Mouse (Mus musculus): ENCODE measurements around the gene Apob. TPM values are rescaled to one million over a fixed set of nuclear protein-coding genes. Genes with fewer than 3 reads are reported as not detected.
"Not testable (repeated sequence)": the region's sequence is repeated elsewhere in the genome, so short reads cannot be mapped to it uniquely, and the experiment has no call there.

Apob gene
- polyA plus RNA-seq, 1 experiment from 2014 or later, result not detected

DNA sequence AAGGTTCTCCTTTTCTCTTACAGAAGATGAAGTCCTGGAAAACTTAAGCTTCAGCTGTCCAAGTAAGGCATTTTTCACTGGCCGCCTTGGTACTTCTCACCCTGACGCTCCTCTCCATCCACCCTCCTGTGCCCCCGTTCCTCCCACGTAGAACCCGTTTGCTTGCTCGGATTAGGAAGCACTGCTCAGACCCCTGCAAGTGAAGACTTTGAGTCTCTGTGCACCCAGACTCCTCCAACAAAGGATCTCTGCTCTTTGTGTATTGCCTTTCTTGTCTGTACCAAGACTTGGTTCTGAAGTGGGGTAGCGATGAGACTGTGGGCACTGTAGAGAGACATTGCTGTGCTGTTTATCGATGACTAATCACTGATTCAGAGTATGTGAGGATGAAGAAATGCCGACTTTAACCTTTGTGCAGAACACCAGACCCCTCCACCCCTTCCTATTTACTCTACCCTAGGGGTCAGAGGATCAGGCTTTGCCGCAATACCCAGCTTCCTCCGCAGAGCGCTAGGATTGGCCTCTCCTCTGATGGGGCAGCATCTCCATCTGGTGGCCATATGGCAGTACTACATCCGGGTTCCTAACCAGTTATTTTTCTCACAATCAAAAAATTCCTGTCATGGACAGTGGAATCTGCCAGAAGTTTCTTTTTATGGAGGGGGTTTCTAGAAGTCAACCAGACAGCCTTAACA lies 889 bp downstream of the Apob start:
- 46% methylated on average over 13 of the region's 13 CpGs for WGBS
- Histone ChIP-seq H3K4me1 (no peaks in the 10 kb centered on the region), H3K4me2 (peak overlapping the region; percentile 14; the same call in 1 of the 2 replicates), H3K36me3 (ENCODE audit: poor library complexity, severe bottlenecking) (no peaks in the 10 kb centered on the region), H3K27me3 (no peaks in the 10 kb centered on the region), H3K27ac (no peak overlapping the region), H3K9me3 (replicated peaks) (no peaks in the 10 kb centered on the region), H3K9ac (no peak overlapping the region), H3K4me3 (no peak overlapping the region)
- peak; percentile 88 for ATAC-seq

GRCm38 (mm10) chr12:7984411-7984810 lies 7.0 kb downstream of the Apob start:
- Histone ChIP-seq H3K9me3 (replicated peaks) (no peaks in the 10 kb centered on the region), H3K36me3 (ENCODE audit: poor library complexity, severe bottlenecking) (no peaks in the 10 kb centered on the region), H3K27ac (no peak overlapping the region), H3K4me1 (no peaks in the 10 kb centered on the region), H3K4me3 (no peak overlapping the region), H3K9ac (no peak overlapping the region), H3K27me3 (no peaks in the 10 kb centered on the region), H3K4me2 (no peak overlapping the region)
- WGBS, result 78% methylated on average over 1 of the region's 1 CpGs
- no peak for ATAC-seq

DNA sequence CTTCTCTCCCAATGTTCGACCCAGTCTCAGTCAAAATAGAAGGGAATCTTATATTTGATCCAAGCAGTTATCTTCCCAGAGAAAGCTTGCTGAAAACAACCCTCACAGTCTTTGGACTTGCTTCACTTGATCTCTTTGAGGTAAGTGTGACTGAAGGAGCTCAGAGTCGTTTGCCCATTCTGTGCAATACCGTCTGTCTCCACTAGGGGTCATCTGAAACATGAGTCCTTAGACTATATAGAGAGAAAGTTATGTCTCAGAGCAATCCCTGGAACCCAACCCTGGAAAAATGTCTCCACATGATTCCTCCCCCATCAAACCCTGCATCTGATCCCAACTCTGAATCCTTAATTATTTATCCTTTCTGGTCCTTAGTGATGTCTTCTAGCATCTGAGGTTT lies 13.4 kb downstream of the Apob start:
- H3K27ac ChIP-seq, result no peak overlapping the region
- H3K4me2 ChIP-seq, result no peak overlapping the region
- no peaks in the 10 kb centered on the region for H3K4me1 ChIP-seq
- H3K4me3 ChIP-seq, result no peak overlapping the region
- WGBS, result 12% methylated on average over 3 of the region's 3 CpGs
- no peaks in the 10 kb centered on the region for H3K27me3 ChIP-seq
- no peak for ATAC-seq
- no peak overlapping the region for H3K9ac ChIP-seq
- no peaks in the 10 kb centered on the region for H3K9me3 ChIP-seq (replicated peaks)
- no peaks in the 10 kb centered on the region for H3K36me3 ChIP-seq (ENCODE audit: poor library complexity, severe bottlenecking)

- Histone ChIP-seq H3K4me2 (no peak overlapping the region), H3K9me3 (replicated peaks) (no peaks in the 10 kb centered on the region), H3K9ac (no peak overlapping the region), H3K4me3 (no peak overlapping the region), H3K36me3 (ENCODE audit: poor library complexity, severe bottlenecking) (no peaks in the 10 kb centered on the region), H3K27ac (no peak overlapping the region), H3K27me3 (no peaks in the 10 kb centered on the region), H3K4me1 (no peaks in the 10 kb centered on the region)
- ATAC-seq, result no peak
- 51% methylated on average over 1 of the region's 1 CpGs for WGBS
These were observed 14.1 kb downstream of the Apob start for GRCm38 (mm10) chr12:7991570-7991969.

- no peaks in the 10 kb centered on the region for H3K27me3 ChIP-seq
- 97% methylated on average over 1 of the region's 1 CpGs for WGBS
These were observed 43.5 kb downstream of the Apob start for GRCm38 (mm10) chr12:8020931-8021330.

DNA sequence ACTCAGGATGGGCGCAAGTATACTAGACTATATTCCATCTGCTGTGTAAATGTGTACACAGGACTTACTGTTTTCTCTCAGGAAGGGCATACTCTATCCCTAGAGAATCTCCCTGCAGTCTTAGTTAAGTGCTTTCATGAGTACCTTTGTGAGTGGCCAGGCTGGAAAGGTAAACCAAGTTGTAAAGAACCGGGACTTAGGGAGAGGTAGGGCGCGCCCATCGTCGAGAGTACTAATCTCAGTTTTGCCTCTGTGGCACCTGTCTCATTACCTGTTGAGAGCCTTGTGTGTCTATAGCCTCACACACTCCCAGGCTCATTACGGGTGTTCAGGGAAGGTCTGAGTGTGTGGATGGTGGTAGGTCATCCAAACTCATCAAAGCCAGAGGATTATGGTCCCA lies 52.1 kb downstream of the Apob start:
- Histone ChIP-seq H3K27ac (no peak overlapping the region), H3K4me1 (peaks cover 11% of the 10 kb centered on the region; the same call in 1 of the 2 replicates), H3K9me3 (replicated peaks) (no peaks in the 10 kb centered on the region), H3K4me2 (no peak overlapping the region), H3K36me3 (ENCODE audit: poor library complexity, severe bottlenecking) (no peaks in the 10 kb centered on the region), H3K9ac (no peak overlapping the region), H3K27me3 (peaks cover 22% of the 10 kb centered on the region), H3K4me3 (no peak overlapping the region)
- ATAC-seq, result no peak
- 92% methylated on average over 7 of the region's 7 CpGs for WGBS

More at GRCm38 (mm10) chr12:8020931-8021330, 43.5 kb downstream of the Apob start:
- no peaks in the 10 kb centered on the region for H3K4me1 ChIP-seq
- H3K27ac ChIP-seq, result no peak overlapping the region
- H3K4me3 ChIP-seq, result no peak overlapping the region
- ATAC-seq, result no peak
- H3K9me3 ChIP-seq (replicated peaks), result no peaks in the 10 kb centered on the region
- H3K9ac ChIP-seq, result no peak overlapping the region
- H3K36me3 ChIP-seq (ENCODE audit: poor library complexity, severe bottlenecking), result no peaks in the 10 kb centered on the region
- no peak overlapping the region for H3K4me2 ChIP-seq

- no peak for ATAC-seq
- peaks cover 11% of the 10 kb centered on the region; the same call in 1 of the 2 replicates for H3K4me1 ChIP-seq
- WGBS, result 67% methylated on average over 2 of the region's 2 CpGs
- no peaks in the 10 kb centered on the region for H3K36me3 ChIP-seq (ENCODE audit: poor library complexity, severe bottlenecking)
- peaks cover 27% of the 10 kb centered on the region for H3K27me3 ChIP-seq
- H3K4me2 ChIP-seq, result no peak overlapping the region
- no peak overlapping the region for H3K27ac ChIP-seq
- no peak overlapping the region for H3K4me3 ChIP-seq
- H3K9ac ChIP-seq, result no peak overlapping the region
- no peaks in the 10 kb centered on the region for H3K9me3 ChIP-seq (replicated peaks)
These were observed 52.6 kb downstream of the Apob start for GRCm38 (mm10) chr12:8030057-8030456.

DNA sequence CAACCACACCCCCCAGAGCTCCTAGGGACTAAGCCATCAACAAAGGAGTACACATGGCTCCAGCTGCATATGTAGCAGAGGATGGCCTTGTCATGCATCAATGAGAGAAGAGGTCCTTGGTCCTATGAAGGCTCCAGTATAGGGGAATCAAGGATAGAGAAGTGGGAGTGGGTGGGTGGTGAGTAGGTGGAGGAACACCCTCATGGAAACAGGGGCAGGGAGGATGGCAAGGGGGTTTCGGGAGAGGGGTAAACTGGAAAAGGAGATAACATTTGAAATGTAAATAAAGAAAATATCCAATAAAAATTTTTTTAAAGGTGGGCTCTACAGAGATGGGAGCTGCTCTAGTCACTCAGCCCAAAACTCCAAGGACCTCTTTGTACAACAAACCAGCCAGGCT lies 53.7 kb downstream of the Apob start:
- peaks cover 30% of the 10 kb centered on the region for H3K27me3 ChIP-seq
- H3K9ac ChIP-seq, result not testable (repeated sequence)

GRCm38 (mm10) chr12:8031595-8032358 lies 54.3 kb downstream of the Apob start:
- ATAC-seq, result peak; percentile 77
- H3K27me3 ChIP-seq, result peaks cover 30% of the 10 kb centered on the region
- H3K9ac ChIP-seq, result no peak overlapping the region
- 9% methylated on average over 14 of the region's 14 CpGs for WGBS
- no peaks in the 10 kb centered on the region for H3K9me3 ChIP-seq (replicated peaks)
- no peaks in the 10 kb centered on the region for H3K36me3 ChIP-seq (ENCODE audit: poor library complexity, severe bottlenecking)
- no peak overlapping the region for H3K4me2 ChIP-seq
- peaks cover 11% of the 10 kb centered on the region; the same call in 1 of the 2 replicates for H3K4me1 ChIP-seq
- H3K27ac ChIP-seq, result no peak overlapping the region
- no peak overlapping the region for H3K4me3 ChIP-seq

More for the DNA sequence above, 53.7 kb downstream of the Apob start:
- ATAC-seq; H3K27ac ChIP-seq; H3K4me2 ChIP-seq; H3K9me3 ChIP-seq (replicated peaks); H3K4me3 ChIP-seq; H3K36me3 ChIP-seq (ENCODE audit: poor library complexity, severe bottlenecking): not testable (repeated sequence)
- H3K4me1 ChIP-seq, result peaks cover 11% of the 10 kb centered on the region; the same call in 1 of the 2 replicates
- WGBS, result 100% methylated on average over 1 of the region's 1 CpGs

- no peak overlapping the region for H3K9ac ChIP-seq
- ATAC-seq, result peak; percentile 45; the same call in 1 of the 2 replicates
- H3K4me1 ChIP-seq, result peaks cover 11% of the 10 kb centered on the region; the same call in 1 of the 2 replicates
- WGBS, result 22% methylated on average over 4 of the region's 4 CpGs
- no peaks in the 10 kb centered on the region for H3K9me3 ChIP-seq (replicated peaks)
- no peak overlapping the region for H3K4me2 ChIP-seq
- peaks cover 27% of the 10 kb centered on the region for H3K27me3 ChIP-seq
- H3K27ac ChIP-seq, result no peak overlapping the region
- H3K4me3 ChIP-seq, result no peak overlapping the region
- no peaks in the 10 kb centered on the region for H3K36me3 ChIP-seq (ENCODE audit: poor library complexity, severe bottlenecking)
These were observed 54.9 kb downstream of the Apob start for GRCm38 (mm10) chr12:8032359-8032755.

DNA sequence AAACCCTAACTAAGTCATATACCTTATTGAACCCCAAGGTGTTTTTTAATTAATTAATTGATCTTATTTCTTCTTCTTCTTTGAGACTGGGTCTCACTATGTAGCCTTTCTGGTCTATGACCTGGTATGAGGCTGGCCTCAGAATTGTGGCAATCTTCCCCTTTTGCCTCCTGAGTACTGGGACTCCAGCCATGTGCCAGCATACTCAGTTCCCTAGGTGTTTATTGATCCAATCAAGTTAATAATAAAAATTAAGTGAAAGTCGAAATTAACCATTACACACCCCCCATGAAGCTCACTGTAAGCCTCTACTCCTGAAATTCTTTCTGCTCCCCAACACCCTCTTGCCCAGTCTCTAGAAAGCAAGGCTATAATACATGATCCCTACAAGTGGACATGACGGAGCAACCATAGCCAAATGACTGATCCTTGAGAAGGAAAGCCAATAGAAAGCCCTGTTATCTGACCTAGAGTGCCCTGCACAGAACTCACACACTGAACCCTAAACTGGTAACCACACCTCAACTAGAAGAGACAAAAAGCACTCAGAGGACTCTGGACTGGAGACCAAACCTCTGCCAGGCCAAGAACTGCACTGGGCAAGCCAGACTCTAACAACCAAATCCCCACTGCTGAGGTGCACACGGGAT lies 60.8 kb downstream of the Apob start:
- H3K27me3 ChIP-seq, result peaks cover 12% of the 10 kb centered on the region
- 82% methylated on average over 3 of the region's 3 CpGs for WGBS
- no peak for ATAC-seq
- no peak overlapping the region for H3K4me2 ChIP-seq
- H3K4me1 ChIP-seq, result no peaks in the 10 kb centered on the region
- no peaks in the 10 kb centered on the region for H3K36me3 ChIP-seq (ENCODE audit: poor library complexity, severe bottlenecking)
- no peaks in the 10 kb centered on the region for H3K9me3 ChIP-seq (replicated peaks)
- no peak overlapping the region for H3K4me3 ChIP-seq
- no peak overlapping the region for H3K27ac ChIP-seq
- H3K9ac ChIP-seq, result no peak overlapping the region
